7 mouse cellular contexts compared by ENCODE assay signal in the genomic region with DNA sequence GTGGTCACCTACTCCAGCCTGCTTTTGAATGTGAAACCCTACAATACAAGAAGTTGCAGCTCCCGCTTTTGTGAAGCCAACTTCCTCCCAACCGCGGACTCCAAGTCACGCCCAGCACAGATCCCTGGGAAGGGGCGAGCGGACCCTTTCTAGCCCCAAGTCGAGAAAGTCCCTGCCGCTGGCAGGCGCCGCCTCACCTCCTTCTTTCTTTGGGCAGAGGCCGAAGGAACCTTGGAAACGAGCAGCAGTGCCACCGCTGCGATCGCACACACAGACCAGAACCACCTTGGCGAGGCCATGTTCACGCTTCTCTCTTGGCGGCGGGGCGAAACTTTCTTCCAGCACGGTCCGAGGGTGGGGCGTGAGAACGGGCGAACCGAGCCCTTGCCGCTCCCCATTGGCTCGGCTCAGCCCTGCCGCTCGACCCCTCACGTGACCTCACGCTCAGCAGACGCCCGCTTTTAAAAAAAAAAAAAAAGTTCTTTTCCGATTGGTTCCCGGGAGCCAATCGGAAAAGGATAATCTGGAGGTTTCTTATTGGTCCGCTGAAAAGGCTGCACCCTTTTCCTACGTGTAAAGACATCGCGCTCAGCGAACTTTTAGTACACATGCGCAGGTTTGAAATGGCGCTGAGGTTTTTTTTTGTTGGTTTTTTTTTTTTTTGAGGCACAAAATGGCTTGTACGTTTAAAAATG. TPM values are rescaled to one million over a fixed set of nuclear protein-coding genes. Genes with fewer than 3 reads are reported as not detected.
DNase-seq lines count a peak whose midpoint lies in the region; ATAC-seq lines count a peak whose summit lies in the region.

TSS of gene Magt1 (minus strand) at position 442 of the 695 bp plus-strand sequence.

- intact Hi-C loops in gastrocnemius, postnatal 36 days (cut with DNase I) = loop anchor here (5.0 kb wide), 1 partner anchor 84 kb away; the partner anchor contains the start of gene Atrx
- intact Hi-C loops in left cerebral cortex, postnatal 36 days (cut with DNase I) = loop anchor here (5.0 kb wide), 1 partner anchor 79 kb away; no protein-coding TSS in a partner anchor

- peak; percentile 96 for ATAC-seq in intestine, embryonic 16.5 days
- peak; percentile 94 for ATAC-seq in midbrain, embryonic 11.5 days (ENCODE audit: low FRiP score)

- H3K9ac ChIP-seq in intestine, embryonic 16.5 days (ENCODE audit: low read depth, low read length) = peak within 1 kb of the TSS; percentile 79
- H3K9ac ChIP-seq in midbrain, embryonic 11.5 days (ENCODE audit: low read length) = peak within 1 kb of the TSS; percentile 62

- WGBS in intestine, embryonic 16.5 days = 18% methylated on average over 45 of the region's 45 CpGs
- 14% methylated on average over 45 of the region's 45 CpGs for WGBS in midbrain, embryonic 11.5 days

- DNase-seq in adrenal gland, adult 2 months = peak; percentile 90
- peak; percentile 77 for DNase-seq in embryo, embryonic 11.5 days (ENCODE audit: low read depth, low spot score)
- peak; percentile 72 to 80 for DNase-seq in gastrocnemius, postnatal 36 days
- peak; percentile 80 to 82 for DNase-seq in left cerebral cortex, postnatal 36 days (ENCODE audit: low spot score in 2 of 2)
- DNase-seq in midbrain, embryonic 11.5 days (ENCODE audit: low spot score, missing footprints) = peak; percentile 92
- DNase-seq in skeletal muscle tissue, adult 2 months (ENCODE audit: low read depth, low spot score) = peak; percentile 92

- H3K27me3 ChIP-seq in intestine, embryonic 16.5 days (replicated peaks; ENCODE audit: control insufficient read depth, insufficient read depth, low read length) = no peaks in the 10 kb centered on the region
- no peaks in the 10 kb centered on the region for H3K27me3 ChIP-seq in midbrain, embryonic 11.5 days (ENCODE audit: control insufficient read depth, insufficient read depth, low read length)

- no peaks in the 10 kb centered on the region for H3K9me3 ChIP-seq in intestine, embryonic 16.5 days (ENCODE audit: control insufficient read depth, low read length)
- H3K9me3 ChIP-seq in midbrain, embryonic 11.5 days (ENCODE audit: control insufficient read depth, low read length) = no peaks in the 10 kb centered on the region

- peak within 1 kb of the TSS; percentile 91 for H3K27ac ChIP-seq in intestine, embryonic 16.5 days (ENCODE audit: low read length)
- peak within 1 kb of the TSS; percentile 54 for H3K27ac ChIP-seq in midbrain, embryonic 11.5 days (ENCODE audit: low read depth, low read length)

- peaks cover 5% of the 10 kb centered on the region for H3K4me1 ChIP-seq in intestine, embryonic 16.5 days (ENCODE audit: control insufficient read depth, insufficient read depth, low read length)
- no peaks in the 10 kb centered on the region for H3K4me1 ChIP-seq in midbrain, embryonic 11.5 days (ENCODE audit: control insufficient read depth, insufficient read depth, low read length)

- H3K36me3 ChIP-seq in intestine, embryonic 16.5 days (ENCODE audit: control insufficient read depth, insufficient read depth, low read length) = no peaks in the 10 kb centered on the region
- no peaks in the 10 kb centered on the region for H3K36me3 ChIP-seq in midbrain, embryonic 11.5 days (ENCODE audit: control insufficient read depth, insufficient read depth, low read length)

- peak within 1 kb of the TSS; percentile 64 for H3K4me3 ChIP-seq in intestine, embryonic 16.5 days (ENCODE audit: low read length)
- H3K4me3 ChIP-seq in midbrain, embryonic 11.5 days (ENCODE audit: low read depth, low read length) = peak within 1 kb of the TSS; percentile 55

- peak within 1 kb of the TSS; percentile 52 for H3K4me2 ChIP-seq in intestine, embryonic 16.5 days (ENCODE audit: low read depth, low read length)
- H3K4me2 ChIP-seq in midbrain, embryonic 11.5 days = peak within 1 kb of the TSS; percentile 51

RNA-seq across cellular contexts. Expression of gene Magt1, which starts in this region (rescaled TPM):
- 10 to 100 TPM; 48.9 to 66.5 TPM for total RNA-seq in adrenal gland, adult 2 months (2021)
- 1.6 and 2.5 TPM in 2 replicates for polyA plus RNA-seq in adrenal gland, adult 2 months (2012; rRNA removed)
- 10 to 100 TPM; 29.6 to 30.5 TPM for total RNA-seq in gastrocnemius, postnatal 36 days (2021)
- 78.9 and 79.8 TPM in 2 replicates for polyA plus RNA-seq in intestine, embryonic 16.5 days (2015; fragmentation: Nextera tagmentation; extraction: Ambion mirVana)
- 10 to 100 TPM; 13.0 to 14.6 TPM for total RNA-seq in left cerebral cortex, postnatal 36 days (2021)
- 44.9 and 45.9 TPM in 2 replicates for polyA plus RNA-seq in midbrain, embryonic 11.5 days (2014; fragmentation: Nextera tagmentation; extraction: Ambion mirVana)

Comparison
In these comparisons a context has a peak if more than half of its experiments do, and no peak if none do; other contexts are left out.
1. Peak in every context shown above with its lines: DNase-seq, ATAC-seq, H3K4me3 ChIP-seq and H3K27ac ChIP-seq.
2. RNA of gene Magt1 (polyA plus RNA-seq): 78.9 to 79.8 TPM in intestine, embryonic 16.5 days and 44.9 to 45.9 TPM in midbrain, embryonic 11.5 days; 1.6 to 2.5 TPM in adrenal gland, adult 2 months; every median in the first group is over 10 times any median in the second.